Mouse (Mus musculus): ENCODE results near the gene Rnf10. TPM values are rescaled to one million over a fixed set of nuclear protein-coding genes. Genes with fewer than 3 reads are reported as not detected.

The Rnf10 gene
- 178 and 224 TPM in 2 replicates for polyA plus RNA-seq (2012; rRNA removed)

GRCm38 (mm10) chr5:115272812-115273548 is at the start of gene Rnf10:
TSS of gene Rnf10 (minus strand) at chr5:115272898.
- H3K27ac ChIP-seq (ENCODE audit: control insufficient read depth, insufficient read depth, low read length) = no peak within 1 kb of the TSS
- H3K4me1 ChIP-seq (replicated peaks; ENCODE audit: control insufficient read depth, insufficient read depth, low read length) = peaks cover 12% of the 10 kb centered on the region
- 13% methylated on average over 26 of the region's 26 CpGs for WGBS
- no peaks in the 10 kb centered on the region for H3K27me3 ChIP-seq (ENCODE audit: control insufficient read depth, insufficient read depth, low read length)
- peak; percentile 99 for DNase-seq
- H3K4me3 ChIP-seq (ENCODE audit: control insufficient read depth, insufficient read depth, low read length) = peak within 1 kb of the TSS; percentile 79
- TF ChIP-seq CTCF (IDR thresholded peaks at IDR 0.05; ENCODE audit: borderline replicate concordance, control insufficient read depth, extremely low read depth, insufficient read depth, low read length, poor library complexity) = no peak
- TF ChIP-seq POLR2A (IDR thresholded peaks at IDR 0.05; ENCODE audit: control insufficient read depth, extremely low read depth, insufficient read depth, low read length, poor library complexity) = peak; percentile 98
- no peaks in the 10 kb centered on the region for H3K36me3 ChIP-seq (ENCODE audit: control insufficient read depth, insufficient read depth, low read length)

GRCm38 (mm10) chr5:115319004-115319940 is 46.6 kb upstream of the Rnf10 start:
- Histone ChIP-seq H3K4me3 (ENCODE audit: control insufficient read depth, insufficient read depth, low read length) (peak overlapping the region; percentile 83), H3K27me3 (ENCODE audit: control insufficient read depth, insufficient read depth, low read length) (no peaks in the 10 kb centered on the region), H3K27ac (ENCODE audit: control insufficient read depth, insufficient read depth, low read length) (peak overlapping the region; percentile 45; the same call in 1 of the 2 replicates), H3K36me3 (ENCODE audit: control insufficient read depth, insufficient read depth, low read length) (no peaks in the 10 kb centered on the region), H3K4me1 (replicated peaks; ENCODE audit: control insufficient read depth, insufficient read depth, low read length) (peaks cover 22% of the 10 kb centered on the region)
- WGBS = 2% methylated on average over 22 of the region's 22 CpGs
- 0 out of 2 replicates have a peak, but pooled peaks have one; percentile 16 for TF ChIP-seq CTCF (IDR thresholded peaks at IDR 0.05; ENCODE audit: borderline replicate concordance, control insufficient read depth, extremely low read depth, insufficient read depth, low read length, poor library complexity)
- no peak for TF ChIP-seq POLR2A (IDR thresholded peaks at IDR 0.05; ENCODE audit: control insufficient read depth, extremely low read depth, insufficient read depth, low read length, poor library complexity)
- peak; percentile 61 for DNase-seq

- Histone ChIP-seq H3K27ac (ENCODE audit: control insufficient read depth, insufficient read depth, low read length) (peak overlapping the region; percentile 79), H3K27me3 (ENCODE audit: control insufficient read depth, insufficient read depth, low read length) (no peaks in the 10 kb centered on the region), H3K36me3 (ENCODE audit: control insufficient read depth, insufficient read depth, low read length) (no peaks in the 10 kb centered on the region), H3K4me1 (replicated peaks; ENCODE audit: control insufficient read depth, insufficient read depth, low read length) (peaks cover 22% of the 10 kb centered on the region), H3K4me3 (ENCODE audit: control insufficient read depth, insufficient read depth, low read length) (no peak overlapping the region)
- TF ChIP-seq POLR2A (IDR thresholded peaks at IDR 0.05; ENCODE audit: control insufficient read depth, extremely low read depth, insufficient read depth, low read length, poor library complexity) (no peak), CTCF (IDR thresholded peaks at IDR 0.05; ENCODE audit: borderline replicate concordance, control insufficient read depth, extremely low read depth, insufficient read depth, low read length, poor library complexity) (no peak)
- WGBS = 25% methylated on average over 10 of the region's 10 CpGs
- DNase-seq = peak; percentile 69
Observed at GRCm38 (mm10) chr5:115317645-115318328, 45.1 kb upstream of the Rnf10 start.

GRCm38 (mm10) chr5:115316968-115317644 is 44.4 kb upstream of the Rnf10 start:
- peaks cover 22% of the 10 kb centered on the region for H3K4me1 ChIP-seq (replicated peaks; ENCODE audit: control insufficient read depth, insufficient read depth, low read length)
- TF ChIP-seq CTCF (IDR thresholded peaks at IDR 0.05; ENCODE audit: borderline replicate concordance, control insufficient read depth, extremely low read depth, insufficient read depth, low read length, poor library complexity) (no peak), POLR2A (IDR thresholded peaks at IDR 0.05; ENCODE audit: control insufficient read depth, extremely low read depth, insufficient read depth, low read length, poor library complexity) (no peak)
- peak overlapping the region; percentile 63 for H3K27ac ChIP-seq (ENCODE audit: control insufficient read depth, insufficient read depth, low read length)
- no peaks in the 10 kb centered on the region for H3K36me3 ChIP-seq (ENCODE audit: control insufficient read depth, insufficient read depth, low read length)
- WGBS = 63% methylated on average over 14 of the region's 14 CpGs
- DNase-seq = no peak
- H3K27me3 ChIP-seq (ENCODE audit: control insufficient read depth, insufficient read depth, low read length) = no peaks in the 10 kb centered on the region
- no peak overlapping the region for H3K4me3 ChIP-seq (ENCODE audit: control insufficient read depth, insufficient read depth, low read length)

GRCm38 (mm10) chr5:115313668-115313943 is 40.9 kb upstream of the Rnf10 start:
- no peaks in the 10 kb centered on the region for H3K27me3 ChIP-seq (ENCODE audit: control insufficient read depth, insufficient read depth, low read length)
- TF ChIP-seq POLR2A (IDR thresholded peaks at IDR 0.05; ENCODE audit: control insufficient read depth, extremely low read depth, insufficient read depth, low read length, poor library complexity) (no peak), CTCF (IDR thresholded peaks at IDR 0.05; ENCODE audit: borderline replicate concordance, control insufficient read depth, extremely low read depth, insufficient read depth, low read length, poor library complexity) (no peak)
- no peak for DNase-seq
- H3K27ac ChIP-seq (ENCODE audit: control insufficient read depth, insufficient read depth, low read length) = no peak overlapping the region
- 65% methylated on average over 5 of the region's 5 CpGs for WGBS
- H3K36me3 ChIP-seq (ENCODE audit: control insufficient read depth, insufficient read depth, low read length) = no peaks in the 10 kb centered on the region
- H3K4me3 ChIP-seq (ENCODE audit: control insufficient read depth, insufficient read depth, low read length) = no peak overlapping the region
- peaks cover 14% of the 10 kb centered on the region for H3K4me1 ChIP-seq (replicated peaks; ENCODE audit: control insufficient read depth, insufficient read depth, low read length)
